In the genomic region with DNA sequence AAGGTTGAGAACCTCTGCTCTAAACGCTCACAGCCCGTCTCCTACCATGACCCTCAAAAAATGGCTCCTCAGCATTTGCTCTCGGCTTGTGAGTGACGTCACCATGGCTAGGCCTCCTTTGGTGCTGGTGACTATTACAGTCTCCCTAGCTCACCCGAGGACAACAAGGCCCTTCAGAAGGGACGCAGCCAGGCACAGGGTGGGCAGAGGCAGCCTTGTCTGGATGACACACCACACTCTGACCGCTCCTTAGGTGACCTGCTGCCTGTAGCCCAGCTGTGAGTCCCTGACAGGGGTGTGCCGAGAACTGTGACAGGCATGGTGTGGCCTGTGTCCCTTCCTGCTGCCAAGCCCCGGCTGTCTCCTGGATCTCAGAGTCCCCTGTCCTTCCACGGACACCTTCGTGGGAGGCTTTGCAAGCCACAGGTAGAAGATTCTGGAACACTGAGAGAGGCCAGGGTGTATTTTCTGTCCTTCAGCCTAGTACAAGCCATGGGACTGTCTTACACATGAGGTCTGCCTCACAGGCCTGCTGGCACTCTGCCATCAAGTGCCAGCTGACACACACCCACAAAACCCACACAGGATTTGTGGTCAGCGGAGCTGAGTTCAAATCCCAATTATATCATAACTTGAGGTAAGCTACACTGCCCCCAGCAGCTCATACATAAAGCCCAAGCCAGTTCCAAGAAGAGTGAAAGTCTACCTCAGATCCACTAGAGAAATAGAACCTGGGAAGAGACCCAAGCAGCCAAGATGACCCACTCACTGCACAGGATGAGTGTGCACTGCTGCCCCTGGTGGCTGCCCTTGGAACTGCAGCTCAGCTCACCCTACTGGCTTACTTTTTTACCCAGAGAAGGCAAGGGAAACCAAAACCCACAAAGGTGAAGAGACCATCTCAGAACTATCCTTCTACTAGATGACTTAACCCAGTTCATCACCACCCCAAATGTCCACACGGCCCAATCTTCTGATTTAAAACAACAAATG, we compare ENCODE assay signal across 8 mouse cellular contexts.
DNase-seq lines count a peak whose midpoint lies in the region; ATAC-seq and TF ChIP-seq lines count a peak whose summit lies in the region.

No protein-coding gene starts in this region.

- no peak overlapping the region for H3K4me2 ChIP-seq in hindbrain, embryonic 14.5 days (replicated peaks)
- no peak overlapping the region for H3K4me2 ChIP-seq in hindbrain, embryonic 12.5 days (replicated peaks)
- H3K4me2 ChIP-seq in neural tube, embryonic 13.5 days = no peak overlapping the region

- H3K4me1 ChIP-seq in hindbrain, embryonic 14.5 days (replicated peaks; ENCODE audit: control insufficient read depth, insufficient read depth, low read length) = peaks cover 44% of the 10 kb centered on the region
- peaks cover 46% of the 10 kb centered on the region for H3K4me1 ChIP-seq in hindbrain, embryonic 12.5 days
- peaks cover 9% of the 10 kb centered on the region; the same call in 1 of the 2 replicates for H3K4me1 ChIP-seq in kidney, adult 2 months (ENCODE audit: control insufficient read depth, insufficient read depth, low read length)
- peaks cover 61% of the 10 kb centered on the region for H3K4me1 ChIP-seq in limb, embryonic 10.5 days
- H3K4me1 ChIP-seq in neural tube, embryonic 13.5 days (replicated peaks) = peaks cover 79% of the 10 kb centered on the region

- no peak overlapping the region for H3K4me3 ChIP-seq in hindbrain, embryonic 14.5 days (replicated peaks; ENCODE audit: low read length)
- H3K4me3 ChIP-seq in hindbrain, embryonic 12.5 days = no peak overlapping the region
- H3K4me3 ChIP-seq in kidney, adult 2 months (ENCODE audit: insufficient read depth, low read depth, low read length) = no peak overlapping the region
- no peak overlapping the region for H3K4me3 ChIP-seq in limb, embryonic 10.5 days
- no peak overlapping the region for H3K4me3 ChIP-seq in neural tube, embryonic 13.5 days

- H3K27me3 ChIP-seq in hindbrain, embryonic 14.5 days (ENCODE audit: control insufficient read depth, insufficient read depth, low read length) = no peaks in the 10 kb centered on the region
- no peaks in the 10 kb centered on the region for H3K27me3 ChIP-seq in hindbrain, embryonic 12.5 days
- no peaks in the 10 kb centered on the region for H3K27me3 ChIP-seq in kidney, adult 2 months (replicated peaks; ENCODE audit: control insufficient read depth, insufficient read depth, low read length)
- no peaks in the 10 kb centered on the region for H3K27me3 ChIP-seq in limb, embryonic 10.5 days (ENCODE audit: low read depth, poor library complexity, severe bottlenecking)
- H3K27me3 ChIP-seq in neural tube, embryonic 13.5 days = no peaks in the 10 kb centered on the region

- TF ChIP-seq POLR2A in kidney, adult 2 months (IDR thresholded peaks at IDR 0.05; ENCODE audit: low read depth, low read length) = no peak

- no peak overlapping the region for H3K9ac ChIP-seq in hindbrain, embryonic 14.5 days
- no peak overlapping the region for H3K9ac ChIP-seq in hindbrain, embryonic 12.5 days
- 0 out of 2 replicates have a peak overlapping the region, but pooled peaks have one; percentile 17 for H3K9ac ChIP-seq in neural tube, embryonic 13.5 days

- no peak for ATAC-seq in hindbrain, embryonic 14.5 days (ENCODE audit: low FRiP score)
- no peak for ATAC-seq in hindbrain, embryonic 12.5 days (ENCODE audit: low FRiP score)
- peak; percentile 58; the same call in 1 of the 2 replicates for ATAC-seq in erythroid progenitor cell, adult 5-6 weeks (replicated peaks; ENCODE audit: low FRiP score, poor library complexity, severe bottlenecking)
- no peak for ATAC-seq in neural tube, embryonic 13.5 days (ENCODE audit: low read depth)

- H3K9me3 ChIP-seq in hindbrain, embryonic 14.5 days (ENCODE audit: control insufficient read depth, low read length) = no peaks in the 10 kb centered on the region
- no peaks in the 10 kb centered on the region for H3K9me3 ChIP-seq in hindbrain, embryonic 12.5 days (replicated peaks)
- no peaks in the 10 kb centered on the region for H3K9me3 ChIP-seq in limb, embryonic 10.5 days (replicated peaks)
- no peaks in the 10 kb centered on the region for H3K9me3 ChIP-seq in neural tube, embryonic 13.5 days

- peaks cover 28% of the 10 kb centered on the region; the same call in 1 of the 2 replicates for H3K36me3 ChIP-seq in hindbrain, embryonic 14.5 days (replicated peaks; ENCODE audit: control insufficient read depth, insufficient read depth)
- peaks cover 53% of the 10 kb centered on the region for H3K36me3 ChIP-seq in hindbrain, embryonic 12.5 days
- H3K36me3 ChIP-seq in kidney, adult 2 months (ENCODE audit: control insufficient read depth, insufficient read depth, low read length) = no peaks in the 10 kb centered on the region; the same call in 1 of the 2 replicates
- H3K36me3 ChIP-seq in limb, embryonic 10.5 days = peaks cover 85% of the 10 kb centered on the region
- peaks cover 49% of the 10 kb centered on the region for H3K36me3 ChIP-seq in neural tube, embryonic 13.5 days

- WGBS in hindbrain, embryonic 14.5 days = 91% methylated on average over 13 of the region's 13 CpGs
- 90% methylated on average over 13 of the region's 13 CpGs for WGBS in hindbrain, embryonic 12.5 days
- 90% methylated on average over 13 of the region's 13 CpGs for WGBS in kidney, adult 2 months
- WGBS in limb, embryonic 10.5 days = 90% methylated on average over 13 of the region's 13 CpGs
- 90% methylated on average over 13 of the region's 13 CpGs for WGBS in neural tube, embryonic 13.5 days

- peak; percentile 78 for DNase-seq in hindbrain, embryonic 14.5 days (ENCODE audit: low spot score)
- peak; percentile 88 to 91 for DNase-seq in adrenal gland, postnatal 36 days
- peak; percentile 85 for DNase-seq in kidney, adult 2 months
- peak; percentile 87 for DNase-seq in limb, embryonic 10.5 days (ENCODE audit: low spot score)
- DNase-seq in testis, postnatal 14 days (ENCODE audit: low spot score) = peak; percentile 67

- H3K27ac ChIP-seq in hindbrain, embryonic 14.5 days = no peak overlapping the region
- no peak overlapping the region for H3K27ac ChIP-seq in hindbrain, embryonic 12.5 days
- no peak overlapping the region for H3K27ac ChIP-seq in kidney, adult 2 months (ENCODE audit: insufficient read depth, low read depth, low read length)
- H3K27ac ChIP-seq in limb, embryonic 10.5 days = no peak overlapping the region
- H3K27ac ChIP-seq in neural tube, embryonic 13.5 days (replicated peaks) = peak overlapping the region; percentile 96; the same call in 1 of the 2 replicates

- TF ChIP-seq CTCF in kidney, adult 2 months (conservative IDR thresholded peaks at IDR 0.05; ENCODE audit: insufficient read depth, insufficient read length, low read depth, low read length) = peak; percentile 92
